Mouse (Mus musculus) spleen, embryonic (tissue): ENCODE measurements around the gene Dkc1.
"Not testable (repeated sequence)": the region's sequence is repeated elsewhere in the genome, so short reads cannot be mapped to it uniquely, and the experiment has no call there.

Experiments
- CTCF ChIA-PET: fragments of 350-600 bp; sonication (Branson Sonifier 250); formaldehyde crosslinking; loops from one replicate; lab custom pipeline; 2022; lab: Charles Lee

The Dkc1 gene

GRCm38 (mm10) chrX:75143124-75143555 is 47.5 kb downstream of the Dkc1 start:
- CTCF ChIA-PET: not testable (repeated sequence)

GRCm38 (mm10) chrX:75148414-75148813 is 52.8 kb downstream of the Dkc1 start:
- CTCF ChIA-PET: no interaction called here

- CTCF ChIA-PET: no interaction called here
These were observed 54.6 kb downstream of the Dkc1 start for GRCm38 (mm10) chrX:75150304-75150703.

- CTCF ChIA-PET: no interaction called here
These were observed 56.6 kb downstream of the Dkc1 start for GRCm38 (mm10) chrX:75152249-75152648.

GRCm38 (mm10) chrX:75155576-75156243 is 60.1 kb downstream of the Dkc1 start:
- CTCF ChIA-PET: interaction anchor here (1.1 kb wide), 1 partner anchor 12 kb away, joined by 3 read pairs; no protein-coding TSS in a partner anchor
